Mouse (Mus musculus): ENCODE data around the gene Mbd6.

- TF ChIP-seq CTCF (IDR thresholded peaks at IDR 0.05; ENCODE audit: low read depth, low read length) (no peak), POLR2A (IDR thresholded peaks at IDR 0.05; ENCODE audit: extremely low read depth, insufficient read depth, low read length) (no peak)
Measured at GRCm38 (mm10) chr10:127264336-127264735, 24.5 kb downstream of the Mbd6 start.

All from liver, adult 2 months (tissue).